Mouse (Mus musculus) lung, embryonic 14.5 days (tissue): ENCODE data around the gene Zfp36l3. TPM values are rescaled to one million over a fixed set of nuclear protein-coding genes. Genes with fewer than 3 reads are reported as not detected.
A peak's percentile ranks its signal among the peaks of the same experiment; 100 is the strongest.
"Not testable (repeated sequence)": the region's sequence is repeated elsewhere in the genome, so short reads cannot be mapped to it uniquely, and the experiment has no call there.

Experiments used
- ATAC-seq: fragments of 200-750 bp; cut with Nextera tagmentation; 2 replicates; pipeline ENCODE4 v1.8.0; 2017; ENCODE audit warnings: mild to moderate bottlenecking, moderate TSS enrichment, moderate library complexity; ENCODE audit not compliant: insufficient read depth
- DNase-seq: peaks from one replicate; pipeline ENCODE4 v3.0.0-alpha.2; 2015
- H3K27ac ChIP-seq: fragments of 300-500 bp; sonication (generic); 2 replicates; pipeline ENCODE4 v1.5.1; 2014; ENCODE audit warnings: low read depth, mild to moderate bottlenecking, moderate library complexity
- H3K27me3 ChIP-seq: fragments of 300-500 bp; sonication (generic); 2 replicates; pipeline ENCODE4 v1.6.1; 2014; ENCODE audit warnings: low read length, control low read depth; ENCODE audit not compliant: insufficient read depth
- H3K36me3 ChIP-seq: fragments of 300-500 bp; sonication (generic); 2 replicates; pipeline ENCODE4 v1.6.1; 2014; ENCODE audit warnings: control low read depth; ENCODE audit not compliant: insufficient read depth
- H3K4me1 ChIP-seq: fragments of 300-500 bp; sonication (generic); 2 replicates; pipeline ENCODE4 v1.6.1; 2014; ENCODE audit warnings: antibody characterized with exemption, control low read depth; ENCODE audit not compliant: insufficient read depth
- H3K4me2 ChIP-seq: fragments of 300-500 bp; sonication (generic); 2 replicates; pipeline ENCODE4 v1.6.1; 2014; ENCODE audit warnings: mild to moderate bottlenecking
- H3K4me3 ChIP-seq: fragments of 300-500 bp; sonication (generic); 2 replicates; pipeline ENCODE4 v1.5.1; 2014; ENCODE audit warnings: low read depth, low read length
- H3K9ac ChIP-seq: fragments of 300-500 bp; sonication (generic); 2 replicates; pipeline ENCODE4 v1.6.1; 2014
- H3K9me3 ChIP-seq: fragments of 300-500 bp; sonication (generic); 2 replicates; pipeline ENCODE4 v1.6.1; 2016; ENCODE audit warnings: low read depth, low read length, control low read depth
- CTCF ChIP-seq: IDR thresholded peaks from 2 replicates; pipeline ENCODE4 v1.5.1; 2016; ENCODE audit warnings: antibody characterized with exemption, low read depth
- WGBS: fragments of 180-500 bp; shearing (Covaris S2); extraction: QIAGEN DNeasy Blood & Tissue Kit; methylation state at CpG from one replicate; pipeline ENCODE4 v1.1.7; 2014; 5-methylcytosine and 5-hydroxymethylcytosine counted together
- polyA plus RNA-seq: library from polyadenylated mRNA; unstranded; fragments of >200 nt; fragmentation: Nextera tagmentation; extraction: Ambion mirVana; gene quantifications from 2 replicates; pipeline ENCODE4 v1.2.1, GENCODE M21; 2014

Zfp36l3 gene
- polyA plus RNA-seq: not detected in 2 replicates

- 88% methylated on average over 12 of the region's 12 CpGs for WGBS
- H3K9me3 ChIP-seq: no peaks in the 10 kb centered on the region
- H3K27ac ChIP-seq: no peak within 1 kb of the TSS
- no peak for TF ChIP-seq CTCF
- H3K27me3 ChIP-seq: no peaks in the 10 kb centered on the region
- DNase-seq (no peak), ATAC-seq (no peak)
- no peaks in the 10 kb centered on the region for H3K4me1 ChIP-seq
- H3K4me3 ChIP-seq: no peak within 1 kb of the TSS
- no peaks in the 10 kb centered on the region for H3K36me3 ChIP-seq
- no peak within 1 kb of the TSS for H3K4me2 ChIP-seq
- H3K9ac ChIP-seq: no peak within 1 kb of the TSS
Observed at GRCm38 (mm10) chrX:53776276-53776675, at the start of gene Zfp36l3. Gene Zfp36l3, minus strand, starts transcription at chrX:53776394.

- WGBS: 40% methylated on average over 3 of the region's 3 CpGs
Observed at GRCm38 (mm10) chrX:53799074-53799473, 22.9 kb upstream of the Zfp36l3 start.

GRCm38 (mm10) chrX:53797519-53797918 is 21.3 kb upstream of the Zfp36l3 start, which contains the start of gene Xlr:
Gene Xlr, minus strand, starts transcription at chrX:53797706.
- WGBS: 66% methylated on average over 11 of the region's 11 CpGs
- H3K9me3 ChIP-seq, ATAC-seq, H3K27ac ChIP-seq, H3K4me1 ChIP-seq, H3K27me3 ChIP-seq, DNase-seq, H3K4me3 ChIP-seq, H3K36me3 ChIP-seq, H3K9ac ChIP-seq, H3K4me2 ChIP-seq: not testable (repeated sequence)

More at GRCm38 (mm10) chrX:53799074-53799473, 22.9 kb upstream of the Zfp36l3 start:
- no peak overlapping the region for H3K4me2 ChIP-seq
- H3K4me3 ChIP-seq: no peak overlapping the region
- H3K4me1 ChIP-seq: no peaks in the 10 kb centered on the region
- no peaks in the 10 kb centered on the region for H3K27me3 ChIP-seq
- H3K9me3 ChIP-seq: no peaks in the 10 kb centered on the region
- ATAC-seq (no peak), DNase-seq (peak; percentile 54)
- no peak overlapping the region for H3K9ac ChIP-seq
- H3K27ac ChIP-seq: no peak overlapping the region
- TF ChIP-seq CTCF: 0 out of 2 replicates have a peak, but pooled peaks have one; percentile 20
- no peaks in the 10 kb centered on the region for H3K36me3 ChIP-seq

- DNase-seq (no peak), ATAC-seq (no peak)
- Histone ChIP-seq H3K27me3 (no peaks in the 10 kb centered on the region), H3K4me1 (no peaks in the 10 kb centered on the region), H3K36me3 (no peaks in the 10 kb centered on the region), H3K4me3 (no peak within 1 kb of the TSS), H3K9ac (no peak within 1 kb of the TSS), H3K27ac (no peak within 1 kb of the TSS), H3K9me3 (no peaks in the 10 kb centered on the region), H3K4me2 (no peak within 1 kb of the TSS)
- no peak for TF ChIP-seq CTCF
- WGBS: 93% methylated on average over 16 of the region's 16 CpGs
Observed at GRCm38 (mm10) chrX:53757736-53758135, 18.5 kb downstream of the Zfp36l3 start, which contains the start of gene 1700013H16Rik. Gene 1700013H16Rik, minus strand, starts transcription at chrX:53757831.

GRCm38 (mm10) chrX:53752851-53753250 is 23.3 kb downstream of the Zfp36l3 start:
- Histone ChIP-seq H3K9ac (no peak overlapping the region), H3K27me3 (no peaks in the 10 kb centered on the region), H3K36me3 (no peaks in the 10 kb centered on the region), H3K4me1 (no peaks in the 10 kb centered on the region), H3K4me3 (no peak overlapping the region), H3K9me3 (no peaks in the 10 kb centered on the region), H3K4me2 (no peak overlapping the region), H3K27ac (no peak overlapping the region)
- no peak for ATAC-seq
- DNase-seq: no peak
- 84% methylated on average over 1 of the region's 1 CpGs for WGBS
- TF ChIP-seq CTCF: no peak

- DNase-seq (no peak), ATAC-seq (no peak)
- H3K27me3 ChIP-seq: no peaks in the 10 kb centered on the region
- no peak overlapping the region for H3K4me2 ChIP-seq
- no peak overlapping the region for H3K9ac ChIP-seq
- WGBS: 74% methylated on average over 2 of the region's 2 CpGs
- H3K4me1 ChIP-seq: no peaks in the 10 kb centered on the region
- no peak for TF ChIP-seq CTCF
- no peak overlapping the region for H3K27ac ChIP-seq
- H3K4me3 ChIP-seq: no peak overlapping the region
- H3K36me3 ChIP-seq: no peaks in the 10 kb centered on the region
- no peaks in the 10 kb centered on the region for H3K9me3 ChIP-seq
Observed at GRCm38 (mm10) chrX:53728967-53729366, 47.2 kb downstream of the Zfp36l3 start.

GRCm38 (mm10) chrX:53724596-53724995 is 51.6 kb downstream of the Zfp36l3 start, which contains the start of gene 4930502E18Rik:
Gene 4930502E18Rik, plus strand, starts transcription at chrX:53724826.
- H3K9ac ChIP-seq: no peak within 1 kb of the TSS
- no peak for TF ChIP-seq CTCF

More at GRCm38 (mm10) chrX:53724596-53724995, 51.6 kb downstream of the Zfp36l3 start, which contains the start of gene 4930502E18Rik:
- Histone ChIP-seq H3K9me3 (no peaks in the 10 kb centered on the region), H3K4me2 (no peak within 1 kb of the TSS), H3K4me3 (no peak within 1 kb of the TSS), H3K27me3 (no peaks in the 10 kb centered on the region), H3K36me3 (no peaks in the 10 kb centered on the region), H3K4me1 (no peaks in the 10 kb centered on the region), H3K27ac (no peak within 1 kb of the TSS)
- 82% methylated on average over 11 of the region's 11 CpGs for WGBS
- ATAC-seq (no peak), DNase-seq (no peak)

Other genes with a start within 250 kb of the Zfp36l3 start
- 29.7 and 30.8 TPM in 2 replicates for gene Rtl8c, start 168.4 kb downstream of the Zfp36l3 start, polyA plus RNA-seq
- not detected in 2 replicates for gene Gm14597, start 167.4 kb downstream of the Zfp36l3 start, polyA plus RNA-seq
- gene Rtl8a, start 132.7 kb downstream of the Zfp36l3 start, polyA plus RNA-seq: 79.7 and 79.9 TPM in 2 replicates
- gene Rtl8b, start 106.0 kb downstream of the Zfp36l3 start, polyA plus RNA-seq: 65.6 and 72.5 TPM in 2 replicates
- 0.25 TPM in 1 of 2 replicates, not detected in the other for gene 4930502E18Rik, start 51.6 kb downstream of the Zfp36l3 start, polyA plus RNA-seq
- gene 1700013H16Rik, start 18.6 kb downstream of the Zfp36l3 start, polyA plus RNA-seq: not detected in 2 replicates
- 0.87 and 1.3 TPM in 2 replicates for gene Xlr, start 21.3 kb upstream of the Zfp36l3 start, polyA plus RNA-seq